Mouse (Mus musculus) monocyte, adult 2 months (primary cell): ENCODE data around the gene Inpp5d.

Experiments
- DNase-seq, 2 experiments: peaks; one replicate each; pipeline ENCODE4 v3.0.0; 2022; ENCODE audit warnings: low spot score in 2 of 2, low read depth in 1 of 2

Gene Inpp5d

DNA sequence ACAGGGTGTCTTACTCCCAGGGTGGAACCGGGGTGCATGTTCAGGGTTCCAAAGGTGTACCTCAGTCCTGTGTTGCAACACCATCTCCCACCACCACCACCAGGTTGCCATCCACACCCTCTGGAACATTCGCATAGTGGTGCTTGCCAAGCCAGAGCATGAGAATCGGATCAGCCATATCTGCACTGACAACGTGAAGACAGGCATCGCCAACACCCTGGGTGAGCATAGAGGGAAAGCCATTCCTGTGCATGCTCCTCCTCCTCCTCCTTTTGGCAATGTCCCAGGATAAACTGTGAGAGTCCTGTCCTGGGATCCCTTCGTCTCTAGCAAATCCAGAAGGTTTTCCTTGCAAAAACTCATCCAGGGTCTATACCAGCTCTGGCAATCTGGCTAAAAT, 77.9 kb downstream of the Inpp5d start:
- DNase-seq, result no peak

DNA sequence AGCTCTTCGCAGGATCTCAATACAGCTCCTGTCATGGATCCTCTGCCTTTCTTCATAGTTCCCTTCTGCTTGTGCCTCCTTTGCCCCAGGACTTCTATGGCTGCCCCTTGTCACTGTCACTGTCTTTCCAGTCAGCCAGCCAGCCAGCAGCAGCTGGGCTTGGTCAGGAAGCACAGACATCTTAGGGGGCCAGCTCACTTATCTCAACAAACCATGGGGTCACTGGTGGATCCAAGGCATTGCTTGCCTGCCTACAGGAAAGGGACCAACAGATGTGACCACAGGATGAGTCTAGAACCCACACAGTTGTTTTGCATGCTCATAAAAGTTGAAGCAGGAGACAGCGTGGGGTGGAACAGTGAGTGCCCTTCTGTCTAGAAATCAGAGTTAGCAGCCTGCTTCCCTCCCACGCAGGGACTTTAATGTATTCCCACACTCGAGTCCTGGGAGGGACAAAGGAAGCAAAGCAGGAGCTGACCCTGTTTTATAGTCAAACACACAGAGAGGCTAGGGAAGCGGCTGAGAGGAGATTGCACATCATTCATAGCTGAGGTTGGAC, 79.9 kb downstream of the Inpp5d start:
- DNase-seq, result no peak

DNA sequence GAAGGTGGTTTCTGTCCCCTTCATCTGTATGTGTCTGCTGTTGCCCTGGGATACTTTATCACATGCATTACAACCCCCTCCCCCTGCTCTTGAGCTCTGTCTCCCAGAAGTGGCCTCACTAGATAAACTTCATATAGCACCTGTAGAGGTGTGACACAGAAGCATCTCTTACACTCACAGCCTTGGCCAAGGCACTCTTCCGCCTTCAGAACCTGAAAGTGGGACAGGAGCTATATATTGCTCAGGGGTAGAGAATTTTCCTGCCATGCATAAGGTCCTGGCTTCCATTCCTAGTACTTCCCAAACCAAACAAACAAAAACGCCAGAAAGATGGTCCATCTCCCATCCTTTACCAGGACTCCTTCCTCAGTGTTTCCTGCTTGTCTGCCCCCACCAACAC, 84.1 kb downstream of the Inpp5d start:
- no peak for DNase-seq

DNA sequence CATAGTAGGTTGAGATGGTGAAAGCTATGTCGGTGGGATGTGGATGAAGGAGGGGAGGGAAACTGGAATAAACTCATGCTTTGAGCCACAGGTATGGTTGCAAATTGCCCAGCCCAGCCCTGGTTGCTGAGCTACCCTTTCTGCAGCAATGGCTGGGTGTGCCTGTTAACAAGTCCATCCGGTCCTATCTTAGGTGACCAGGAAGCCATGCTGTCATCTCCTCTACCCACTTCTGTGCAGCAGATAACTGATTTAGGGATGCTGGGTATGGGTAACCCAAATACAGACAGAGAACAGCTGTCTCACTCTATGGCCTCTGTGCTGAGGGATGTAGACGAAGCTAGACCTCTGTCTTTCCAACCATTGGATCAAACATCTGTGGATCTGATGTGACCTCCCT, 86.2 kb downstream of the Inpp5d start:
- no peak for DNase-seq

DNA sequence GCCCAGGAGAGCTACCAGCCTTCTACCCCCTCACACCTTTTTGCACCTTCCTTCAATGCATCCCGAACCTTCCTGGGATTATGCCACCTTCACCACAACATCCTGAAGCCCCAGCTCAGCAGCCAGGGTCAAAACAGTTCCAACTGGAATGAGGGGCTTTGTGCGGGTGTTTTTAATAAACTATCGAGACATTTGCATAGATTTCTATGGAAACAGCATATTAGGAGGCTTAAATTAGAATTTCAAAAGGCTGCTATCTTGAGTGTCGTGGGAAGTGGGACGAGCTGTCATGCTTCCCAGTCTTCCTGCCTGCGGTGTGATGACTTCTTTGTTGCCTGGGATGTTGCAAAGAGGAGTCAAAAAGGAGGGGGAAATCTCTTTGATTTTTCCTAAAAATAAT, 88.9 kb downstream of the Inpp5d start:
- DNase-seq, result no peak

DNA sequence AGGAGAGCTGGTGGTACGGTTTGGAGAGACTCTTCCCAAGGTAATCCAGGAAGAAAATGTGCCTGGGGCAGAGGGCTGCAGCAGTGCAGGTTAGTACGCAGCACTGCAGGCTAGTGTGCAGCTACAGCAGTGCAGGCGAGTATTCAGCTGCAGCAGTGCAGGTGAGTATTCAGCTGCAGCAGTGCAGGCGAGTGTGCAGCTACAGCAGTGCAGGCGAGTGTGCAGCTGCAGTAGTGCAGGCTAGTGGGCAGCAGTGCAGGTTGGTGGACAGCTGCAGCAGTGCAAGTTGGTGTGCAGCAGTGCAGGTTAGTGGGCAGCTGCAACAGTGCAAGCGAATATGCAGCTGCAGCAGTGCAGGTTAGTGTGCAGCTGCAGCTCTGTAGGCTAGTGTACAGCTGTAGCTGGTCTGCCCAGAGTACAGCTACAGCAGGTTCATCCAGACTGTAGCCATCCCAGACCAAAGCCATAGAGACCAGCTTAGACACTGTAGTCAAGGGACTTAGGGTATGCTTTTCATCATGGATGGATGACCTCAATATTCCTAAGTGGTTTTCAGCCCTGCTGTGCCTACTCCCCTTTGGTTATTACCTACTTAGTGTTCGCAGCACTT, 89.7 kb downstream of the Inpp5d start:
- DNase-seq, result no peak

DNA sequence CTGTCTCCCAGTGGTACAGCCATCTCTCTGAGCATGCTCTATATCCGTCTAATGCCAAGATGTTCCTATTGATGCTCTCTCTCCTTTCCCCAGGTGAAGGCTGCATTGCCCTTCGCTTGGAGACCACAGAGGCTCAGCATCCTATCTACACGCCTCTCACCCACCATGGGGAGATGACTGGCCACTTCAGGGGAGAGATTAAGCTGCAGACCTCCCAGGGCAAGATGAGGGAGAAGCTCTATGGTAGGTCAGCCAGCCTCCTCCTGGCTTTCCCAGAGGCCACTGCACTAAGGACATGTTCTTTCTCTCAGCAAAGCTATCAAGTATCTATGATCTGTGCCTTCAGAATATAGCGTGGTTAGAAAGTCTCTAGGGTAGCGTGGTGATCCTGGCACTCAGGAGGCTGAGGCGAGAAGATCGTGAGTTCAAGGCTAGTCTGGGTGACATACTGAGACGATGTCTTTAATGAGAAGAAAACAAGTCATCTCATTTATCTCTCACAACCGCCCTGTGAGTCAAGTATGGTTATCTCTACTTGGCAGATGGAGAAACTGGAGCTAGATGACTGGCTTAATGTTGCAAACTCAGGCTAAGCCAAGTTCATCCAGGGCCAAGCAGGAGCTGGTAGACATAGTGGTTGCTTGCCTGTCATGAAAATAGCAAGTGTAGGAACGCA, 92.0 kb downstream of the Inpp5d start:
- no peak for DNase-seq

DNA sequence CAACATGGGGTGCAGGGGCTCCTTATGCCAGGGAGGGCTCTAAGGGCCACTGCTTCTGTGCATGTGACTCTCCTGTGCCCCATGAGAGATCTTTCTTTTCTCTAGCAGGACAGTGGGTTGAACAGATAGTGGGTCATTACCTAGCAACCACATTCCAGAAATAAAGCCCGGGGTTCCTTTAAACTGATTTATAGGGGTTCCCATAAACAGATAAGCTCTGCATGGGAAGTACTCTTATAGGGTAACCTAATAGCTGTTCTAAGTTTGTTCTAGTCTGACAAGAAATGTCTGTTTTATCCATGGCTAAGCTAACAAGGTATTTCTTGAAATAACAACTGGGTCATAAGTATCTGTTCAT, 92.5 kb downstream of the Inpp5d start:
- DNase-seq, result no peak

DNA sequence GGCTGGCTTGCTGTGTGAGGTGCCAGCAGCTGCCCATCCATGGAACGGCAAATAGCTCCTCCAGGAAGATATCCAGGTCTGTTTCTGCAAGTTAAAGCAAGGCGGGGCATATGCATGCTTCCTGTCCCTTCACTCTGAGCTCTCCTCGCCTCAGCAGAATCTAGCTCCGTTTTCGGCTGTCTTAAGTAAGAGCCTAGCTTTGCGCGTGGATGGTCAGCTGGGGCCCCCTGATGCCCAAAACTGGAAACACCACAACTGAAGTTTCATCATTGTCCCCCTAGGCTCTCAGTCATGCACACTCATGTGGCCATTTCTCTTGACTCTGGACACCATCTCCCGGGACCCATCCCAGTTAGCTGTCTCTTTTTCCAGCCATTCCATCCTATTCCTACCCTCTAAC, 101.3 kb downstream of the Inpp5d start:
- no peak for DNase-seq

DNA sequence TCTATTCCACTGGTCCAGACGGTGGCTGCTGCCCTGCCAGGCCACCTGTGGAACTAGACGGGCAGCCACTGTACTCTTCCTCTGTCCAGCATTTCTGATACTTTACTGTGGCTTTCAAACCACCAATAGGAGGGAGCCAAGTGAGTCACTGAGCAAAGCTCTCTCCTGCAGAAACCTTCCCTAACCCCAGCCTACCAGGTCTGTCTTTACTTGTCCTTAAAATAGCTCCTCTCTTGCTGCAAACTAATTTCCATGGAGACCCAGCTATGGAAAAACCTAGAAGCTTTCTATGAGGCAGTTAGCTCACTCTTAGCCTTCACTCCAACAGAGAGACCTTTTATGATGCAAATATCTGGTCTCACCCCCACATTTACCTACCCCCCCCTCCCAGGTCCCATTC, 102.0 kb downstream of the Inpp5d start:
- DNase-seq, result no peak

DNA sequence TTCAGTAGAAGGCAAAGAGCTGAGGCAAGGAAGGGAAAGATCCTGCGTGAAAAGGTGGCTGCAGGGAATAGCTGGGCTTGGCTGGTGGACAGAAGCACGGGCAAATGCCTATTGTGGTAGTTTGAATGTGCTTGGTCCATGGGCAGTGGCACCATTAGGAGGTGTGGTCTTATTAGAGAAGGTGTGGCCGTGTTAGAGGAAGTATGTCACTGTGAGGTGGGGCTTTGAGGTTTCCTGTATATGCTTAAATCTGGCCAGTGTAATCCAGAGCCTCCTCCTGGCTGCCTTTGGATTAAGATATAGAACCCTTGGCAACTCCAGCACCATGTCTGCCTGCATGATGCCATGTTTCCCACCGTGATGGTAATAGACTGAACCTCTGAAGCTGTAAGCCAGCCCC, 103.2 kb downstream of the Inpp5d start:
- no peak for DNase-seq

DNA sequence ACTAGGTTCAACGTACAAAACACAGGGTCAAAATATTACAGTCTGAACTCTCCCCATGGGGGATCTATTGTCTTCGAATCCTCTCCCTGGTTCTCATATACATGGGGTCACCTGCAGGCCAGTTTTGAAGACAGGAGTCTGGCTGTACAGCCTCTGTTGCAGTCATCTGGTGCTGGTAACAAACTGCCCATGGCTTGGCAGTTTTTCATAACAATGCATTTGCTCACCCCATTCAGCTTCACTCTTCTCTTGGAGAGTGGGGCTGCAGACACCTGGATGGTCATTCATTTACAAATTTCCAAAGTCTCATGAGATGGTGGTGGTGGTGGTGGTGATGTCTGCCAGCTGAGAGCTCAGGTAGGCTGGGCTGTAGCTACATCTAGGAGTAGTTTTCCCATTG, 109.0 kb downstream of the Inpp5d start:
- no peak for DNase-seq

DNA sequence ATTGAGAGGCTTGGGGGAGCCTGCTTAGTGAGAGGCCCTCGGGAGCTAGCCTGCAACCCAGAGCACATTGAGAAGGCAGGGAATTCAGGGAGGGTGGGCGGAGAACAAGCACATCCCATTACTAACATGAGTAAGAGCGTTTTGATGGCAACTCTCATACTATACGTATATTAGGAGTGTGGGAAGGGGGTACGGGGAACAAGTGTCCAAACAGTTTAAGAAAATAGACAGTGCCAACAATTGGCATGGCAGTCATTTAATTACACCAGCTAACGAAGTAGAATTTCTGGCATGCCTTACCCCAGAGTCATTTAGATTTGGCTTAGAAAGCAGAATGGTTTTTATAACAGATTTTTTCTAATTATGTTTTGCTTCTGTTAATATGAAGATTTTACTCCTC, 109.7 kb downstream of the Inpp5d start:
- DNase-seq, result no peak

DNA sequence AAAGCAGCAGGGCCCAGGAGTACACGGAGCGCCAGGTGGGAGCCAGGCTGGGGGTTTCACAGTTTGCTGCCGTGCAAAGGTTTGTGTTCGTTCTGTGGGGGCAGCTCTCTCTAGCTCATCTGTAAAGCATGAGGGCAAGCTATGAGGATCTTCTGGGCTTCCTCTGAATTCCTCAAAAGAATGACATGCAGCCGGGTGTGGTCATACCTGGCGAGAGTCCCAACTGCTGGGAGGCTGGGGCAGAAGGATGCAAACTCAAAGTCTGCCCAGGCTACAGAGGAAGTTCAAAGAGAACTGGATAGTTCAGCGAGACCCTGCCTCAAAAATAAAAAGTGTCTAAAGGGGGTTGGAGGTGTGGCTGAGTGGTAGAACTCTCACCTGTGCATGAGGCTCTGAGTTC, 110.2 kb downstream of the Inpp5d start:
- no peak for DNase-seq

DNA sequence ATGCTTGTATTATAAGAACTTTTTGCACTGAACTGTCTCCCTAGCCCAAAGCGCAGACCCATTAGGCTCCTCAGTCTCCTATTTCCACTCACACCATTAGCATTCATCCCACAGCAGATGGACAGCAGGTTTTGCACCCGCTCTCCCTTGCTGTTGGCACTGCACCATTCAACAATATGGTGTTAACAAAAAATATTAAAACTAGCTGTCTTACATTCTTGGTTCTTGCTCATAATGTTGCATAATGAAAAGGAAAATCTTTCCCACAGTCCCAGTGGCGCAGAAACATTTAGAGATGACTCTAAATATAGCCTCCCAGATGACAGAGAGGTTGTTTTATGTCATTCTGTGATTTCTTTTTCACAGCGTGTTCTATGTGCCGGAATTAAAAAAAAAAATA, 113.1 kb downstream of the Inpp5d start:
- no peak for DNase-seq

DNA sequence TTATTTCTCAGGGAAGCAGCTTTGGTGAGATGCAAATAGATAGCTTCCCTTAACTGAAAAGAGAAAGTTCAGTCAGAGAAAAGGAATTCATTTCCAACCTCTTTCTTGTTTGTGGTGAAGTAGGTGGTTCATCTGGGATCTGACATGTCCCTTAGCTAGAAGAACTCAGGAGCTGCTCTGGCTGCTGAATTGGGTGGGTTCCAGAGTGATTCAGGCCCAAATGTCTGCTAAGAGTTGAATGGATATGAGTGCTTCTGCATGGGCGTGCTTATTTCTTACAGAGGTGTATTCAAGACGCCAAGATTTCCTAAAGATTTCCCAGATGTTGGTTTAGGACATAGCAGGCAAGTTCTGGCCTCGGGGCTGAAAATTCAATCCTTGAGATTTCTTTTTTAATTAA, 114.0 kb downstream of the Inpp5d start:
- no peak for DNase-seq

DNA sequence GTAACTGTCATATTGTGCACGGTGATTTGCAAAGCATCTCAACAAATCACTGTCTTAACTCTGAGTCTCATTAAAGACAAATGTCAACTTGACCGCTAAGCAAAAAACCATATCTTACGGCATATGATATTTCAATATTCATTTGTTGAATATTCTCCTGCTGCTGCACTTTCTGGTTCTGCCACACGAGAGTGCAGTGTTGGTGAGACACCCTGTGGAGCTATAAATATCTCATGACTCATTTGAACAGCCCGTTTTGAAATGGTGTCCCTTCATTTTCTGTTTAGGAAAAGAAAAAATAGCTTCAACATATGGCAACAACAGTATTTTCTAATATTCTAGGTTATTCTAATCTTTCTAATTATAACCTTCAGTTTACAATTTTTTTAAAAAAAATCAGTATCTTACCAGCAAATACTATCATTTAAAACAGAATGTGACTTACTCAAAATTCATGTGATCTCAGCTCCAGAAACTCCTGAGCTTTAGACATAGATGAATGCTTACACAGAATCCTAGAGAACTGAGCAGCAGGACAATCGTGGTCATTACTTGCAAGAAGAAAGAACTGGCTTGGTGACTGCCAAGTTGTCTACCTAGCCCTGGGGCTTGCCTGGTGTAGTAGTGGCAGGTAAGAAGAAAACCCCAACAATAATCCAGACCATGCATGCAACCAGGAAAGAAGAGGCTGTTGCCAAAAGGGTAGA, 120.6 kb downstream of the Inpp5d start:
- no peak for DNase-seq

DNA sequence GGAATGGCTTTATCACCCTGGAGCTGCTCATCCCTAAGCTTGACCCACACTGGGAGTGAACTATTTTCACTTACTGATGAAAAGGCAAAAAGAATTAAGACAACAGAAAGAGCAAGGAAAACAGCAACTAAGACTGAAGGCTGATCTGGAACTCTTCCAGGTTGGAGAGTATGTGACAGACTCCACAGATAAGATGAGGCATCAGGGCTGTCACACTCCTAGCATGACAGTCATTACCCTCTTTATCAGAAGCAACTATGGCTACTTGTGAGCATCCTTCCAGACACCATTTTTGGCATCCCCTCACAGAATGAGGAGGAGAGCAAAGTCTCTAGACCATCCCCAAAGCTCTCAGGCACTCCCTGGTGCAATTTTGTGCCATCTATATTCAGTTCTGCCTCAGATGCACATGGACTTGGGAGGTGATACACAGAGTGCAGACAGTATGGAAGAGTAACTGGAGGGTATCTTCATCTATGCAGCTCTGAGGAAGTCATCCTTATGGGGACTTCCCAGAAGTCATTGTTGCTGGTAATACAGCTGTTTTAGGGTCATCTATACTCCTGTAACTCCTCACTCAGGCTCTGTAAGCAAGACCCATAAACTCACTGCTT, 129.4 kb downstream of the Inpp5d start:
- DNase-seq, result no peak

DNA sequence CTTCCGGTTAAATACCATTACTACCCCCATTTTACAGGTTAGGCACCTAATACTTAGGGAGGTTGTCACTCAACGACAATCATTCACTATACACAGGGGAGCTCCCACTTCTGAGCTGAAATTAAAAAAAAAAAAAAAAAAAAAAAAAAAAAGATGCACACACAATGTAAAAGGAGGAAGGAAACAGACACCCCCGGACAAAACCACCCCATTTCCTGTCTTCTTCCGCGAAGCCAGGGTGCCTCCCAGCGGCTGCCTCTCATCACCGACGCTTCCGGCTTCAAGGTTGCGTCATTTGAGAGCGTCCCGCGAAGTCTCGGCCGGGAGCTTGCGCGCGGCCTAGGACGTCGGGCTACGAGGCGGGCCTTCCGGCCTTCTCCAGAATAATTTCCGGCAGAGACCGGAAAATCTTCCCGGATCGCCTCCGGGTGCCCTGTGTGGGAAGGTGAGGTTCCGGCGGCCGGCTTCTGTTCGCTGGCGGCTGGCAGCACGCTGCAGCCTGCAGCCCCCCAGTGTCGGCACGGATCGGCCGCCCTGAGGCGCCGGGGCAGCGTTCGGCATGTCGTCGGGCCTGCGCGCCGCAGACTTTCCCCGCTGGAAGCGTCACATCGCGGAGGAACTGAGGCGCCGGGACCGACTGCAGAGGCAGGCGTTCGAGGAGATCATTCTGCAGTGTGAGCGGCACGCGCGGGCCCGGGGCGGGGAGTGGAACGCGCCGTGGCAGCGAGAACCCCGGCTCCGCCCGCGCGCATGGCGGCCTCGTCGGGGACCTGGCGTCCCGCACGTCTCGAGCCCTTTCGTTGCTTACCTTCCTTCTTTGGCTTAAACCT, 135.7 kb downstream of the Inpp5d start, which contains the start of gene Atg16l1:
TSS of gene Atg16l1 (plus strand) at position 230 of the 830 bp plus-strand sequence.
- DNase-seq, result peak; percentile 87 to 89

DNA sequence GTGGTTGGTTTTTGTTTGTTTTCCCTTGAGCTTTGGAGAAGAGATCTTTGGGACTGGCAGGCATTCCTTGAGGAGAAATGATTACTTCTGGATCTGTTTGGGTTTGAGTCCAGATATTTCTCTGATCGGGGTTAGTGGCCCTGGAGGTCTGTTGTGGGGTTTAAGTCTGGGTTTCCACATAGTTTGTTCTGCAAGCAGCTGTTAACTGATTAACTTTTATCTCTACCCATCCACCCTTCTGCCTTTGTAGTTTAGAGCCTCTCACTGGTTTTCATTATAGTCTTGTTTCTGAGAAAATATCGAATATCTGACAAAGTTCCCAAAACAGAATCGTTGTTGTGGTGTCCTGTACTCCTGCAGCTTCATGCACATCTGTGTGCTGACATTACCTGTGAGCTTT, 143.7 kb downstream of the Inpp5d start:
- no peak for DNase-seq

DNA sequence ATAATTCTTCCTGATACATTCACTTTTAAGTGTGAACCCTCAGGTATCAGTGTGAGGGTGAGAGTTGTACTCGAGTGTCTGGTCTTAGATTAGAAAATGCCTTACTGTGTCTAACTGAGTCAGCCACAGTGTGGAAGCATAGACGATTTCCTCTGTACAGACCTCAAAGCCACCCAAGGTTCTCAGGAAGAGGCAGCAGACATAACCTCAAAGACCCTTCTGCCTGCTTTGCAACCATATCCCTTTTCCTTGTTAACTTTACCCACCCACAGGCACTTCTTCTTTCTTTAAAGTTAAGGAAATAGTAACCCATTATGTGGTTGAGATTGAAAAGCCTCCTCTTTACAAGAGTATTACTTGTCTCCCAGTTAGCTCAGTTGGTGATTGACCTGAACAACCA, 145.6 kb downstream of the Inpp5d start:
- no peak for DNase-seq
